Mouse (Mus musculus): ENCODE data around the gene Ngly1. TPM values are rescaled to one million over a fixed set of nuclear protein-coding genes. Genes with fewer than 3 reads are reported as not detected.

Ngly1 gene
- polyA plus RNA-seq, 1 experiment from 2014 or later: 25.0 TPM

DNA sequence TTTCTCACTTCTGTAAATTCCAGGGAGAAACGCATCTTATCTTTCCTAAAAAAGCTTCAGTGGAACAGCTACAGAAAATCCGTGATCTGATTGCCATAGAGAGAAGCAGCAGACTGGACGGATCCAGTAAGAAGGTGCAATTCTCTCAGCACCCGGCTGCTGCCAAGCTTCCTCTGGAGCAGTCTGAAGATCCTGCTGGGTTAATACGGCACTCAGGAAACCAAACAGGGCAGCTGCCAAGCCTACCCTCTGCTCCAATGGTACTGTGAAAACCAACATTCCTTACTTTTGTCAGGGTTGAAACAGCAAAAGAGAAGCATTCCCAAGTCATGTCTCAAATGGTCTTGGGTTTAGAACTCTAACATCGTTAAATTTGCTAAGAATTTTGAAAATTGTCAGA lies 11.5 kb downstream of the Ngly1 start:
- 70% methylated on average over 6 of the region's 6 CpGs for WGBS
- Histone ChIP-seq H3K4me1 (replicated peaks) (no peaks in the 10 kb centered on the region), H3K36me3 (peaks cover 26% of the 10 kb centered on the region), H3K4me3 (no peak overlapping the region), H3K9ac (no peak overlapping the region), H3K27me3 (replicated peaks) (no peaks in the 10 kb centered on the region), H3K9me3 (replicated peaks) (no peaks in the 10 kb centered on the region), H3K27ac (ENCODE audit: poor library complexity, severe bottlenecking) (no peak overlapping the region), H3K4me2 (no peak overlapping the region)
- no peak for ATAC-seq (ENCODE audit: insufficient number of reproducible peaks, low FRiP score)

DNA sequence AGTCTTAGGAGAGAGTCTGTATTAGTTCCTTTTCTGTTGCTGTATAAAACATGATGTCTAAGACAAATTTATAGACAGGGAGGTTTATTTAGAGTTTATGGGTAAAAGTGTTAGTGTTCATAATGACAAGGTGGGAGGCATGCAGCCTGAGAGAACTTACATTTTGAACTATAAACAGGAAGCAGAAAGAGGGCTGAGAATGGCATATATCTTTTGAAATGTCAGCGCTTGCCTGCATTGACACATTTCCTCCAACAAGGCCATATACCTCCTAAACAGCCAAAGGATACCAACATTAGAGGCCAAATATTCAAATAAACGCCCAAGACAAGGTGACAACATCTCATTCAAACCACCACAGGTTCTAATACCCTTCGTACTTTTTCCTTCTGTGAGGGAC lies 12.8 kb downstream of the Ngly1 start:
- H3K4me2 ChIP-seq: no peak overlapping the region
- no peak overlapping the region for H3K9ac ChIP-seq
- no peaks in the 10 kb centered on the region for H3K4me1 ChIP-seq (replicated peaks)
- no peaks in the 10 kb centered on the region for H3K27me3 ChIP-seq (replicated peaks)
- H3K4me3 ChIP-seq: no peak overlapping the region
- no peak overlapping the region for H3K27ac ChIP-seq (ENCODE audit: poor library complexity, severe bottlenecking)
- no peak for ATAC-seq (ENCODE audit: insufficient number of reproducible peaks, low FRiP score)
- WGBS: 76% methylated on average over 3 of the region's 3 CpGs
- H3K9me3 ChIP-seq (replicated peaks): no peaks in the 10 kb centered on the region
- H3K36me3 ChIP-seq: peaks cover 20% of the 10 kb centered on the region

DNA sequence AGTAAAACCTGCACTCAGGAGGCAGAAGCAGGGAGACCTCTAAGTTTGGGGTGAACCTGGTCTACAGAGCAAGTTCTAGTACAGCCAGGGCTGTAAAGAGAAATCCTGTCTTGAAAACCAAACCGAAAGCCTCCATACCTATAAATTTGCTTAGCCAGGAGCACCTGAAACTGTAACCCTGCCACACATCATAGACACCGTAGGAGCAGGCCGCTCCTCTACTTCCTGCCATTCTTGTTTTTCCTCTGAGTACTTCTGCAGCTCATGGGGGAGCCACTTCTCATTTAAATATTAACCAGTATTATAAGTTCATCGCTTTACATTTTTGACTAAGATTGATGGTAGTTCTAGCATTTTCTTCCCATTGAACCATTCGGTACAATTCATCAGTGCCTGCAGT lies 17.9 kb downstream of the Ngly1 start:
- no peaks in the 10 kb centered on the region for H3K27me3 ChIP-seq (replicated peaks)
- H3K27ac ChIP-seq (ENCODE audit: poor library complexity, severe bottlenecking): no peak overlapping the region
- H3K36me3 ChIP-seq: peaks cover 10% of the 10 kb centered on the region; the same call in 1 of the 2 replicates
- no peak overlapping the region for H3K9ac ChIP-seq
- no peak overlapping the region for H3K4me3 ChIP-seq
- H3K9me3 ChIP-seq (replicated peaks): no peaks in the 10 kb centered on the region
- H3K4me2 ChIP-seq: no peak overlapping the region
- 88% methylated on average over 5 of the region's 5 CpGs for WGBS
- H3K4me1 ChIP-seq (replicated peaks): no peaks in the 10 kb centered on the region
- no peak for ATAC-seq (ENCODE audit: insufficient number of reproducible peaks, low FRiP score)

DNA sequence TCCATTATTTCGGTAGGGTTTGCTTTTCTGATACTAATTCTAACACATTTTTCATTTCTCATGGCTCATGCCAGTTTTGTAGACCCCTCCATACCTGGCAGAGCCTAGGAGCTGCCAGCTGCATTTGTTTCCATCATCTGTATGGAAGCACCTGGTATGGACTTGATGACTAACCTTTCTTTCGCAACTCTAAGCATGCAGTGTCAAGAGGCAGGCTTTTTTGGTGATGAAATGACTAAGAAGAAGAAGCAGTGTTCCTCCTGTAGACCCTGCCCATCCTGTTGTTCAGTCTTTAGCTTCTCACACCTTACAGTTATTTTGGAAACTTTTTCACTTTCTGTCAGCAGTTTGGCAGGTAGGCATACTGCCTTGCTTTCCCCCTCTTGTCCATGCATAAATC lies 20.7 kb downstream of the Ngly1 start:
- Histone ChIP-seq H3K9me3 (replicated peaks) (no peaks in the 10 kb centered on the region), H3K4me1 (replicated peaks) (no peaks in the 10 kb centered on the region), H3K4me3 (no peak overlapping the region), H3K27me3 (replicated peaks) (no peaks in the 10 kb centered on the region), H3K9ac (no peak overlapping the region), H3K27ac (ENCODE audit: poor library complexity, severe bottlenecking) (no peak overlapping the region), H3K4me2 (no peak overlapping the region), H3K36me3 (peaks cover 8% of the 10 kb centered on the region; the same call in 1 of the 2 replicates)
- ATAC-seq (ENCODE audit: insufficient number of reproducible peaks, low FRiP score): no peak
- WGBS: 91% methylated on average over 2 of the region's 2 CpGs

DNA sequence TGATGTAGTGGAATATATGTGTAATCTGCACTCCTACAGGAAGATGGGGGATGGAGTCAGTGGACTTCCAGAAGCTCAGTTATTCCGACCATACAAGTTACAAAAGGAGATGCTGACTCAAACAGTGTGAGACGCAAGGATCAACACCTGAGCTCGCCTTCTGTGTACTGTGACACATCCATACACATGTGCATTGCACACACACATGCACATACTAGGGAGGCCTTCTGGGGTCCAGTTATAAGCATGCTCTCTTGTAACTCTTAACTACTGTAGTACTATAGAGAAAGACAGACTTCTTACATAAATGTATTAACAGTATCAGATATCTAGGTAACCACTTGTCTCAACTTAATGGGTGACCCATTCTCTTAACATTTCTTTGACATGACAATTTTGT lies 24.6 kb downstream of the Ngly1 start:
- H3K27me3 ChIP-seq (replicated peaks): no peaks in the 10 kb centered on the region
- WGBS: 78% methylated on average over 3 of the region's 3 CpGs
- H3K4me3 ChIP-seq: no peak overlapping the region
- H3K9ac ChIP-seq: no peak overlapping the region
- no peak overlapping the region for H3K27ac ChIP-seq (ENCODE audit: poor library complexity, severe bottlenecking)
- H3K4me1 ChIP-seq (replicated peaks): no peaks in the 10 kb centered on the region
- no peaks in the 10 kb centered on the region for H3K9me3 ChIP-seq (replicated peaks)
- ATAC-seq (ENCODE audit: insufficient number of reproducible peaks, low FRiP score): no peak; the same call in 1 of the 2 replicates
- no peak overlapping the region for H3K4me2 ChIP-seq
- H3K36me3 ChIP-seq: peaks cover 8% of the 10 kb centered on the region; the same call in 1 of the 2 replicates

DNA sequence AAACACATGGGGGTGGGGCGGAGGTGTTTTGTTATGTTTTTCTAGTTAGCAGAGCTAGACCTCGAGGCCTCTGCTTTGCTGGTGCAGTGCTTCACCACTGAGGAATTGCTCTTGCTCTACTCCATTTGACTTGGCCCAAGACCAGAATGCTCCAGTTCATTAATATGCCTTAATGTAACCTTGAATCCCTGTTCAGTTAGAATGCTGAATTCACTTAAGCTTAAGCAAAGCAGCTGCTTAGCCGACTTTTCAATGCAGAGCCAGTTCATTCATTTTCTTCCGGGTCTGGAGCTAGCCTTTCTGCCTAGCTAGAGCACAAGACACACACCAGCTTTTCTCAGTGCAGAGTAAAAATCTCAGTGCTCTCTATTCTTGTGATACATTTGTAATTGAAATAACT lies 30.1 kb downstream of the Ngly1 start:
- no peaks in the 10 kb centered on the region for H3K4me1 ChIP-seq (replicated peaks)
- H3K27me3 ChIP-seq (replicated peaks): no peaks in the 10 kb centered on the region
- H3K4me3 ChIP-seq: no peak overlapping the region
- H3K27ac ChIP-seq (ENCODE audit: poor library complexity, severe bottlenecking): no peak overlapping the region
- no peaks in the 10 kb centered on the region for H3K9me3 ChIP-seq (replicated peaks)
- no peak overlapping the region for H3K4me2 ChIP-seq
- H3K9ac ChIP-seq: no peak overlapping the region
- ATAC-seq (ENCODE audit: insufficient number of reproducible peaks, low FRiP score): no peak
- WGBS: 75% methylated on average over 4 of the region's 4 CpGs
- H3K36me3 ChIP-seq: peaks cover 10% of the 10 kb centered on the region

DNA sequence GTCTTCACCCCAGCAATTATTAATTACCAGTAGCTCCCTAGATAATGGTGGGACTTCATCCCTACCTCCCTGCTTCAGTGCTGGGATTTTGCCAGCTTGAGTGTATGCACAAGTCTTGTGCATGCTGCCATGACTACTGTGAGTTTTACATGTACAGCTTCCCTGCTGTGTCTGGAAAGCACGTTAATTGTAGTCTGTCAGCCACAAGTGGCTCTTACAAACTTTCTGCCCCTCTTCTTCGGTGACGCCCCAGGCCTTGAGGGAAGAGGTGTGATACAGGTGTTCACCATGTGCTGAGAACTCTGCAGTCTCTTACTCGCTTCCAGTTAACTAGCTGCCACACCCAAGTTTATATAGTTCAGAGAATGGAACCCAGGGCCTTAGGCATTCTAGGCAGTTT lies 34.9 kb downstream of the Ngly1 start:
- no peaks in the 10 kb centered on the region for H3K9me3 ChIP-seq (replicated peaks)
- no peak overlapping the region for H3K27ac ChIP-seq (ENCODE audit: poor library complexity, severe bottlenecking)
- H3K4me2 ChIP-seq: no peak overlapping the region
- WGBS: 85% methylated on average over 4 of the region's 4 CpGs
- no peaks in the 10 kb centered on the region for H3K27me3 ChIP-seq (replicated peaks)
- ATAC-seq (ENCODE audit: insufficient number of reproducible peaks, low FRiP score): no peak
- peaks cover 17% of the 10 kb centered on the region for H3K36me3 ChIP-seq
- H3K4me1 ChIP-seq (replicated peaks): no peaks in the 10 kb centered on the region
- no peak overlapping the region for H3K9ac ChIP-seq
- no peak overlapping the region for H3K4me3 ChIP-seq

DNA sequence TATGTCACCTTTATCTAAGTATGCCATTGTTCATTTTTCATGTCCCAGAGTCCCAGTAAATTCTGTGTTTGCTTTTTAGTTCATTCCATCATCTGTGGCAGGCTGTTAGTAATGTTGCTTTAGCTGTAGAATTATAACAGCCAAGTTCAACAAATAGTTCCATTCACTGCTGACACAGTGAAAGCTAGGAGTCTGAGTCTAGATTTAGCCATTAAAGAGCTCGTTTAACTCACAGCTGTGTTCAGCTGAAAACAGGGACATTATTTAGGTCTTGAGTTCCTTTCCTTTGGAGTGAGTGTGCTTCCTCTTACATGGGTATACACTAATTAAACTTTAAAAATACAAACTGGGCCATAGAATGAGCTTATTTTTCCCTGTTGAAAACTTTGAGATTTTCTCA lies 43.3 kb downstream of the Ngly1 start:
- H3K4me1 ChIP-seq (replicated peaks): no peaks in the 10 kb centered on the region
- ATAC-seq (ENCODE audit: insufficient number of reproducible peaks, low FRiP score): no peak
- H3K9me3 ChIP-seq (replicated peaks): no peaks in the 10 kb centered on the region
- H3K27me3 ChIP-seq (replicated peaks): no peaks in the 10 kb centered on the region
- peaks cover 22% of the 10 kb centered on the region for H3K36me3 ChIP-seq
- no peak overlapping the region for H3K9ac ChIP-seq
- H3K27ac ChIP-seq (ENCODE audit: poor library complexity, severe bottlenecking): no peak overlapping the region
- H3K4me3 ChIP-seq: no peak overlapping the region
- 58% methylated on average over 1 of the region's 1 CpGs for WGBS
- no peak overlapping the region for H3K4me2 ChIP-seq

DNA sequence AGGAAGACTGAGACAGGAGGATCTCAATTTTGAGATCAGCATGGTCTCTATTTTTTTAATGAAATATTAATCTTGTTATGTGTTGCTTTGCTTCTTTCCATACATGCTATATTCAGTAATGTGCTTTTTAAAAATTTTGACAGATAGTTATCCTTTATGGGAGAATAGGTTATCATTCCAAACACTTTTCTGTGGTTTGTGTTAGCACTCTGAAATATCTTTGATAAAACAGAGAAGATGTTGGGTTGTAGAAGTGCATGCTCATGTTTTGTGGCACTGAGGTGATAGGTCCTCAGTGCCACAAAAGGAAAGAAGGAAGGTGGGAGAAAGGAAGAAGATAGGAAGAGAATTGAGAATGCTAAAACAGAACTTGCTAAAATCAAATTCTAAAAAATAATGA lies 43.9 kb downstream of the Ngly1 start:
- no peak overlapping the region for H3K27ac ChIP-seq (ENCODE audit: poor library complexity, severe bottlenecking)
- no peak overlapping the region for H3K4me3 ChIP-seq
- peaks cover 22% of the 10 kb centered on the region for H3K36me3 ChIP-seq

DNA sequence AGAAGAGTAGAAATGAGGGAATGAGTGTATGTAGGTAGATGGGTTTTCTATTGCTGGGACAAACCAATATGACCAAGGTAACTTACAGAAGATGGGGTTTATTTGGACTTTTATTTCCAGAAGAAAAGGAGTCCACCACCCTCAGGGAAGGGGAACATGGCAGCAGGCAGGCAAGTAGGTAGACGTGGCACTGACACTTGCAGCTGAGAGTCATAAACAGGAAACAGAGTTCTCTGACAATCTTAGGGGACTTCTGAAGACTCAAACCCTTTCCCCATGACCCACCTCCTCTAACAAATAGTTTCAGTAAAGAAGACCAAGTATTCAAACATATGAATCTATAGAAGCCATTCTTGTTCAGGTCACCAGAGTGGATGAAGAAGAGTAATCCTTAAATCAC lies 44.8 kb downstream of the Ngly1 start:
- Histone ChIP-seq H3K4me3 (no peak overlapping the region), H3K9ac (no peak overlapping the region), H3K4me1 (replicated peaks) (no peaks in the 10 kb centered on the region), H3K36me3 (peaks cover 19% of the 10 kb centered on the region), H3K9me3 (replicated peaks) (no peaks in the 10 kb centered on the region), H3K4me2 (no peak overlapping the region), H3K27me3 (replicated peaks) (no peaks in the 10 kb centered on the region), H3K27ac (ENCODE audit: poor library complexity, severe bottlenecking) (no peak overlapping the region)
- WGBS: 71% methylated on average over 1 of the region's 1 CpGs
- ATAC-seq (ENCODE audit: insufficient number of reproducible peaks, low FRiP score): no peak

More for the DNA sequence above, 43.9 kb downstream of the Ngly1 start:
- no peaks in the 10 kb centered on the region for H3K27me3 ChIP-seq (replicated peaks)
- no peak overlapping the region for H3K9ac ChIP-seq
- no peaks in the 10 kb centered on the region for H3K4me1 ChIP-seq (replicated peaks)
- ATAC-seq (ENCODE audit: insufficient number of reproducible peaks, low FRiP score): no peak
- no peaks in the 10 kb centered on the region for H3K9me3 ChIP-seq (replicated peaks)
- no peak overlapping the region for H3K4me2 ChIP-seq

DNA sequence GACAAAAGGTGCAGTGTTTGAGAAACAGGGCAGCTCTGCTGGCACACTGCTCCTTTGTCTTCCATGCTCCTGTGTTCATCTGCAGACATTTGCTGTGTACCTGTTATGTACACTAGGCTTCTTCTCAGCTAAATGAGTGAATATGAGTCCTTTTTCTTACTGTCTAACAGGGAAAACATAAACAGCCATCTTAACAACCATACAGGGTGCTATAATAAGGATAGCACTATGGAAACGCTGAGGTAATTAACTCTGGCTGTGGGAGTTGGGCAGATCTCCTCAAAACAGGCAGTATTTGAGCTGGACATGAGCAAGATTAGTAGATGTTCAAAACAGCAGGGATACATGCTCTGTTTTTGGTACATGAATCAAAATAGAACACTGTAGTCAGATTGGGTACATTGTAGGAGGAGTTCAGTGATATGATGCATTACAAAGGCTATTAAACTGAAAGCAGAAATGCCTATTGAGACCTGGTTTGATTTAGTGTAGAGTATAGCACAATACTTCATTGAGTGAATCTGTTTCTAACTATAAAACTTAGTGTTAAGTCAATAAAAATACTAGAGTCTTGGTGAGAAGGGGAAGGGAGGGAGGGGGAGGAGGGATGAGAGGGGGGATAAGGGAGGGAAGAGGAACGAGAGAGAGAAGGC lies 47.9 kb downstream of the Ngly1 start:
- H3K36me3 ChIP-seq: peaks cover 20% of the 10 kb centered on the region
- H3K4me1 ChIP-seq (replicated peaks): no peaks in the 10 kb centered on the region
- H3K9me3 ChIP-seq (replicated peaks): no peaks in the 10 kb centered on the region
- H3K4me2 ChIP-seq: no peak overlapping the region
- no peak overlapping the region for H3K4me3 ChIP-seq
- ATAC-seq (ENCODE audit: insufficient number of reproducible peaks, low FRiP score): no peak
- no peaks in the 10 kb centered on the region for H3K27me3 ChIP-seq (replicated peaks)
- no peak overlapping the region for H3K27ac ChIP-seq (ENCODE audit: poor library complexity, severe bottlenecking)
- no peak overlapping the region for H3K9ac ChIP-seq
- WGBS: 65% methylated on average over 2 of the region's 2 CpGs

DNA sequence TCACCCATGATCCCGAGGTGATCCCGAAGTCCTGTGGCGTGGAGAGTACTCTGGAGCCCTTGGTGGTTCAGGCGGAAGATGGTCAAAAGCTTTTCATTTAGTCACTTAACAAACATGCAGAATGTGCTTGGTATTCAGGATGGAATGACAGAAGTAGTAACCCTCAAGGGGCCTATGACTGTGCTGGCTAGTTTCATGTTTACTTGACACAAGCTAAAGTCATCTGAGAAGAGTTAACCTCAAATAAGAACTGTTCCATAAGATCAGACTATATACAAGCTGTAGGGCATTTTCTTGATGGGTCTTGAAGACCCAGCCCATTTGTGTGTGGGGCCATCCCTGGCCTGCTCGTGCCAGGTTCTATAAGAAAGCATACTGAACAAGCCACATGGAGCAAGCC lies 52.7 kb downstream of the Ngly1 start:
- H3K27ac ChIP-seq (ENCODE audit: poor library complexity, severe bottlenecking): no peak overlapping the region
- no peak overlapping the region for H3K4me2 ChIP-seq
- WGBS: 87% methylated on average over 5 of the region's 5 CpGs
- no peaks in the 10 kb centered on the region for H3K4me1 ChIP-seq (replicated peaks)
- H3K36me3 ChIP-seq: peaks cover 16% of the 10 kb centered on the region
- H3K4me3 ChIP-seq: no peak overlapping the region
- H3K9ac ChIP-seq: no peak overlapping the region
- no peak for ATAC-seq (ENCODE audit: insufficient number of reproducible peaks, low FRiP score)
- no peaks in the 10 kb centered on the region for H3K27me3 ChIP-seq (replicated peaks)
- no peaks in the 10 kb centered on the region for H3K9me3 ChIP-seq (replicated peaks)
